Mouse (Mus musculus) midbrain, postnatal 0 days (tissue): ENCODE measurements around the gene Dnajb14. TPM values are rescaled to one million over a fixed set of nuclear protein-coding genes. Genes with fewer than 3 reads are reported as not detected.
"Not testable (repeated sequence)": the region's sequence is repeated elsewhere in the genome, so short reads cannot be mapped to it uniquely, and the experiment has no call there.

Source experiments
- ATAC-seq: fragments of 200-750 bp; cut with Nextera tagmentation; 2 replicates; pipeline ENCODE4 v1.8.0; 2017; ENCODE audit warnings: moderate number of reproducible peaks, mild to moderate bottlenecking, moderate TSS enrichment, moderate library complexity; ENCODE audit not compliant: low FRiP score
- DNase-seq: peaks from one replicate; pipeline ENCODE4 v3.0.0-alpha.2; 2015; ENCODE audit warnings: low spot score
- H3K27ac ChIP-seq: fragments of 300-500 bp; sonication (generic); 2 replicates; pipeline ENCODE4 v1.5.1; 2014; ENCODE audit warnings: low read depth, mild to moderate bottlenecking, low read length, mixed read lengths
- H3K27me3 ChIP-seq: fragments of 300-500 bp; sonication (generic); 2 replicates; pipeline ENCODE4 v1.6.1; 2014; ENCODE audit warnings: low read length, control low read depth, mixed read lengths; ENCODE audit not compliant: insufficient read depth
- H3K36me3 ChIP-seq: fragments of 300-500 bp; sonication (generic); 2 replicates; pipeline ENCODE4 v1.6.1; 2014; ENCODE audit warnings: low read length, control low read depth, mixed read lengths; ENCODE audit not compliant: insufficient read depth
- H3K4me1 ChIP-seq: fragments of 300-500 bp; sonication (generic); 2 replicates; pipeline ENCODE4 v1.6.1; 2014; ENCODE audit warnings: mild to moderate bottlenecking, control low read depth, antibody characterized with exemption, low read length, mixed read lengths; ENCODE audit not compliant: insufficient read depth
- H3K4me2 ChIP-seq: fragments of 300-500 bp; sonication (generic); 2 replicates; pipeline ENCODE4 v1.6.1; 2014; ENCODE audit warnings: low read depth, mild to moderate bottlenecking, low read length, mixed read lengths; ENCODE audit not compliant: poor library complexity, severe bottlenecking
- H3K4me3 ChIP-seq: fragments of 300-500 bp; sonication (generic); 2 replicates; pipeline ENCODE4 v1.5.1; 2014; ENCODE audit warnings: low read depth, mild to moderate bottlenecking, low read length, moderate library complexity
- H3K9ac ChIP-seq: fragments of 300-500 bp; sonication (generic); replicated peaks from 2 replicates; pipeline ENCODE4 v1.6.1; 2014; ENCODE audit warnings: mild to moderate bottlenecking, low read length, moderate library complexity, mixed read lengths; ENCODE audit not compliant: poor library complexity, severe bottlenecking
- H3K9me3 ChIP-seq: fragments of 300-500 bp; sonication (generic); 2 replicates; pipeline ENCODE4 v1.6.1; 2016; ENCODE audit warnings: low read length, control low read depth
- CTCF ChIP-seq: IDR thresholded peaks from 2 replicates; pipeline ENCODE4 v1.5.1; 2016; ENCODE audit warnings: antibody characterized with exemption, mild to moderate bottlenecking
- WGBS: fragments of 180-500 bp; shearing (Covaris S2); extraction: QIAGEN DNeasy Blood & Tissue Kit; methylation state at CpG from one replicate; pipeline ENCODE4 v1.1.7; 2014; 5-methylcytosine and 5-hydroxymethylcytosine counted together
- polyA plus RNA-seq: library from polyadenylated mRNA; unstranded; fragments of >200 nt; fragmentation: Nextera tagmentation; extraction: Ambion mirVana; gene quantifications from 2 replicates; pipeline ENCODE4 v1.2.1, GENCODE M21; 2015
- total RNA-seq: library from RNA; depleted of rRNA; stranded (reverse); fragments of >200 nt; gene quantifications from 2 replicates; pipeline ENCODE4 v1.2.3, GENCODE M21; 2014

Dnajb14 gene
- total and polyA plus RNA-seq, 2 experiments from 2014 or later = 16.9 to 23.1 TPM

DNA sequence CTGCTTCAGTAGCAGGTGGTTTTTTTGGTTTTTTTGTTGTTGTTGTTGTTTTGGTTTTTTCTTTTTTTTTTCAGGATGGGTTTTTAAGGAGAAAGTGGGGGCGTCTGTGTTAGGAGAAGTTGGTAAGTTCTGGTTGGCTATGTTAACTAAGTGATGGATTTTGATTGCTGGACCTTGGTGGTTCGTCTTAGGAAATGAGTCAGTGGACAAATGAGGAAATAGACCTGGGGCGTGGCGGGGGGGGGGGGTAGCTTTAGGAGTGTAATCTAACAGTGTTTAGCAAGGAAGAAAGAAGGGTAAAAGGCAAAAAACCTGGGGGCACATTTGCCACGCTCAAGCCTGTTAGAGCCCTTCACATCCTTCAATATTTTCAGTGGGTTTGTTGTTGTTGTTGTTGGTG lies 20.9 kb upstream of the Dnajb14 start:
- Histone ChIP-seq H3K27me3 (no peaks in the 10 kb centered on the region), H3K4me3 (no peak overlapping the region), H3K4me1 (no peaks in the 10 kb centered on the region), H3K4me2 (no peak overlapping the region), H3K36me3 (no peaks in the 10 kb centered on the region), H3K9me3 (no peaks in the 10 kb centered on the region), H3K9ac (no peak overlapping the region), H3K27ac (no peak overlapping the region)
- ATAC-seq = no peak
- 90% methylated on average over 5 of the region's 5 CpGs for WGBS
- no peak for DNase-seq
- no peak for TF ChIP-seq CTCF

DNA sequence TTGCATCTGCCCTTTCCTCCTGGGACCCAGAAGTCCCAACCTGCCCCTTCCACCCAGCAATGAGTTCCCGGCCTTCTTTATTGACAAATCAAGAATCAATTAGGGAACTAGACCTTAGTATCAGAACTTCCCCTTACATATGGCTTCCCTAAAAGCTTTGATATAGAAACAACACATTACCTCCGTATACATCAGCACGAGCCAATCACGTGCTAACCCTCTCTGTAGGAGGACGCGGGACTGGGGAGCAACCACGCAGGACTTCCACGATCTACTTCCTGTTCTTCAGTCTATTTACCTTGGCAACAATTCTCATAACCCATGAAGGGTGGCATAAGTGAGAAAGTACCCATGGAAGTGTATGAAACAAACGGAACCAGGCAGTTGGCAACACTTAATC lies 19.1 kb upstream of the Dnajb14 start:
- no peaks in the 10 kb centered on the region for H3K9me3 ChIP-seq
- H3K27ac ChIP-seq = no peak overlapping the region
- H3K27me3 ChIP-seq = no peaks in the 10 kb centered on the region
- H3K4me3 ChIP-seq = no peak overlapping the region
- DNase-seq (no peak), ATAC-seq (no peak)
- H3K4me2 ChIP-seq = no peak overlapping the region
- no peak for TF ChIP-seq CTCF
- no peaks in the 10 kb centered on the region for H3K36me3 ChIP-seq
- 88% methylated on average over 9 of the region's 9 CpGs for WGBS
- H3K9ac ChIP-seq = no peak overlapping the region
- H3K4me1 ChIP-seq = no peaks in the 10 kb centered on the region

DNA sequence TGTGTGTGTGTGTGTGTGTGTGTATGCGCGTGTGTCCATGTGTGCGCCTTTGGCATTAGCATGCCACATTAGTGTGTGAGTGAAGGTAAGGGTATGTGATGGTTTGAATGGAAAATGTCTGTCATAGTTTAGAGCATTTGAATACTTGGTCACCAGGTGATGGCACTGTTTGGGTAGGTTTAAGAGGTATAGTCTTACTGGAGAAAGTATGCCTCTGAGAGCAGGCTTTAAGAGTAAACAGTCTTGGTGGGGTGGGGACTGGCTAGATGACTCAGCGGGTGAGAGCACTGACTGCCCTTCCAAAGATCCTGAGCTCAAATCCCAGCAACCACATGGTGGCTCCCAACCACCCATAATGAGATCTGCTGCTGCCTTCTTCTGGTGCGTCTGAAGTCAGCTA lies 17.8 kb upstream of the Dnajb14 start:
- Histone ChIP-seq H3K4me3 (no peak overlapping the region), H3K27me3 (no peaks in the 10 kb centered on the region), H3K4me2 (no peak overlapping the region), H3K9ac (no peak overlapping the region), H3K36me3 (no peaks in the 10 kb centered on the region), H3K9me3 (no peaks in the 10 kb centered on the region), H3K4me1 (no peaks in the 10 kb centered on the region), H3K27ac (no peak overlapping the region)
- WGBS = 95% methylated on average over 5 of the region's 5 CpGs
- TF ChIP-seq CTCF = no peak
- ATAC-seq = no peak
- no peak for DNase-seq

DNA sequence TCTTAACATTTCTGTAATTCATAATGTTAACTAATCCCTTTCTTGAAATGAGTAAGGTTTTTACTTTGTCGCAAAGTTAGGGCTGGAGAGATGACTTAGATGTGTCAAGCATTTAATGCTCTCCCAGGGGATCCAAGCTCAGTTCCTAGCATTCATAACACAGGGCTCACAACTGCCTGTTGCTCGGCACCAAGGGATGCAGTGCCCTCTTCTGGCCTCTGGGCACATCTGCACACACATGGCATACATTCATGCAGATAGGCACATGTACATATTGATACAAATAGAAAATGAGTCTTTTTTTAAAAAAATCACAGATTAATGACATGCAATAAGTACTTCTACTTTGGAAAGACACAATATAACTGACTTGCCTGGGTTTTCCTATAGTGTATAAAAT lies 16.3 kb upstream of the Dnajb14 start:
- ATAC-seq = no peak
- Histone ChIP-seq H3K27ac (no peak overlapping the region), H3K4me1 (no peaks in the 10 kb centered on the region), H3K9ac (no peak overlapping the region), H3K4me3 (no peak overlapping the region), H3K9me3 (no peaks in the 10 kb centered on the region), H3K4me2 (no peak overlapping the region), H3K27me3 (no peaks in the 10 kb centered on the region), H3K36me3 (no peaks in the 10 kb centered on the region)
- peak; percentile 26; the same call in 1 of the 2 replicates for TF ChIP-seq CTCF
- 91% methylated on average over 2 of the region's 2 CpGs for WGBS
- DNase-seq = no peak

DNA sequence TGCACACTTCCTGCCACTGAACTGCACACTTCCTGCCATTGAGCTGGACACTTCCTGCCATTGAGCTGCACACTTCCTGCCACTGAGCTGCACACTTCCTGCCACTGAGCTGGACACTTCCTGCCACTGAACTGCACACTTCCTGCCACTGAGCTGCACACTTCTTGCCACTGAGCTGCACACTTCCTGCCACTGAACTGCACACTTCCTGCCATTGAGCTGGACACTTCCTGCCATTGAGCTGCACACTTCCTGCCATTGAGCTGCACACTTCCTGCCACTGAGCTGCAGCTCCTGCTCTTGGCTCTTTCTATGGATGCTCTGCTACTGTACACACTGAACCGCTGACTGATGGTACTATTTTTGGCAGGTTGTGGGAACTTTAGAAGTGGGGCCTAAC lies 14.5 kb upstream of the Dnajb14 start:
- H3K9ac ChIP-seq, H3K27me3 ChIP-seq, ATAC-seq, H3K4me3 ChIP-seq, H3K4me2 ChIP-seq, H3K4me1 ChIP-seq, DNase-seq, H3K27ac ChIP-seq, H3K36me3 ChIP-seq, H3K9me3 ChIP-seq: not testable (repeated sequence)
- WGBS = 94% methylated on average over 1 of the region's 1 CpGs

DNA sequence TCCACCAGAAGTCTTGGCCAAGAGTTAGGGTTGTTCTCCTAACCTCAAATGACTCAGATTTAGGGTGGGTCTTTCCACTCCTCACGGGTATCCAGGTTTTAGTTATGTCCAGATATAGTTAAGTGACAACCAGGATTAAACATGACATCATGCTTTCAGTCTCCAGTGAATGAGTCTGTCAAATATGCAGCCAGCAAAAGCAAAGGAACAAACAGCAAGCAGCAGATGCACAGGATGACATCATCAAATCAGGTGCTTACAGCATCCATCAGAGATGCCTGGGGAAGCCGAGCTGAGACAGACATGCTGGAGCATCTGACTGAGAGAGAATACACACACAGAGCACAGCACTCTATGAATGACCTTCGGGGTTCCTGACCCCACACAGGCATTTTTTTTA lies 12.1 kb upstream of the Dnajb14 start:
- no peak for TF ChIP-seq CTCF
- Histone ChIP-seq H3K4me3 (no peak overlapping the region), H3K36me3 (no peaks in the 10 kb centered on the region), H3K4me2 (no peak overlapping the region), H3K4me1 (no peaks in the 10 kb centered on the region), H3K27ac (no peak overlapping the region), H3K9me3 (no peaks in the 10 kb centered on the region), H3K27me3 (no peaks in the 10 kb centered on the region), H3K9ac (no peak overlapping the region)
- ATAC-seq (no peak; the same call in 1 of the 2 replicates), DNase-seq (no peak)
- 71% methylated on average over 3 of the region's 3 CpGs for WGBS

DNA sequence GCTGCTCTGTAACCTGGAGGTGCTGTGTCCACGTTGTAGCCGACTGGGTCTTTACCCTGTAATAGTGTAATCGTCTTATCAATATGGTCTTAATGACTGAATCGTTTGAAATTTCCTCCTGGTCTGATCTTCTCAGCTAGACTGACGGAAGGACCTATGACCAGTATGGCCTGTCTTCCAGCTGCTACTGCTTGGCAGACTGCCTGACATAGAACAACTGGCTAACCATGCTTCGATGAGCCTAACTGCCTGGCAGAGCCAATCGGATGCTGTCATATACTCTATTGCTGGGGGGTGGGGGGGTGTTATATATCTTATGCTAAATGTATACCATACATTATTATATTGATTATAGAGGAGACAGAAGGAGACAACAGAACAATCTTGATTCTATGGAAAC lies 11.4 kb upstream of the Dnajb14 start:
- no peak overlapping the region for H3K9ac ChIP-seq
- H3K9me3 ChIP-seq = no peaks in the 10 kb centered on the region
- ATAC-seq = no peak
- DNase-seq = no peak
- H3K4me3 ChIP-seq = no peak overlapping the region
- TF ChIP-seq CTCF = no peak
- H3K4me1 ChIP-seq = no peaks in the 10 kb centered on the region
- H3K36me3 ChIP-seq = no peaks in the 10 kb centered on the region
- no peak overlapping the region for H3K4me2 ChIP-seq
- no peak overlapping the region for H3K27ac ChIP-seq
- WGBS = 87% methylated on average over 7 of the region's 7 CpGs
- H3K27me3 ChIP-seq = no peaks in the 10 kb centered on the region
